Mouse (Mus musculus): ENCODE measurements at regions not wholly inside any gene's neighbourhood (a gene's known extent, or its start where the extent isn't known, plus 50 kb on each side); places are given as distances from the start of the nearest gene placed in this dataset.

- DNase-seq: no peak
Observed at GRCm38 (mm10) chr1:137703882-137704281, 471.6 kb downstream of the Ptprc start.

GRCm38 (mm10) chr1:137698876-137699275 lies 476.6 kb downstream of the Ptprc start:
- no peak for DNase-seq

GRCm38 (mm10) chr1:137697289-137697688 lies 478.2 kb downstream of the Ptprc start:
- no peak for DNase-seq

- DNase-seq: no peak
Observed at GRCm38 (mm10) chr1:137696796-137697195, 478.7 kb downstream of the Ptprc start.

- no peak for DNase-seq
Observed at GRCm38 (mm10) chr1:137695751-137696150, 479.8 kb downstream of the Ptprc start.

- no peak for DNase-seq
Observed at GRCm38 (mm10) chr1:137692525-137692924, 483.0 kb downstream of the Ptprc start.

GRCm38 (mm10) chr1:137690860-137691595 lies 484.5 kb downstream of the Ptprc start:
- DNase-seq: no peak

GRCm38 (mm10) chr1:137670650-137671049 lies 504.9 kb downstream of the Ptprc start:
- DNase-seq: no peak

GRCm38 (mm10) chr1:137669849-137670248 lies 505.7 kb downstream of the Ptprc start:
- no peak for DNase-seq

GRCm38 (mm10) chr1:137658141-137658540 lies 517.4 kb downstream of the Ptprc start:
- DNase-seq: no peak

- peak; percentile 84 for DNase-seq
Observed at GRCm38 (mm10) chr1:137656900-137657458, 518.5 kb downstream of the Ptprc start.

- DNase-seq: no peak
Observed at GRCm38 (mm10) chr1:137654171-137654570, 521.3 kb downstream of the Ptprc start.

GRCm38 (mm10) chr1:137653495-137653894 lies 522.0 kb downstream of the Ptprc start:
- peak; percentile 70 for DNase-seq

GRCm38 (mm10) chr1:137650629-137651028 lies 524.9 kb downstream of the Ptprc start:
- no peak for DNase-seq

- DNase-seq: peak; percentile 21
Observed at GRCm38 (mm10) chr1:137650082-137650481, 525.4 kb downstream of the Ptprc start.

GRCm38 (mm10) chr1:137648832-137649231 lies 526.7 kb downstream of the Ptprc start:
- no peak for DNase-seq

GRCm38 (mm10) chr1:137644601-137645040 lies 530.9 kb downstream of the Ptprc start:
- peak; percentile 52 for DNase-seq

GRCm38 (mm10) chr1:137643508-137643907 lies 532.0 kb downstream of the Ptprc start:
- DNase-seq: no peak

- no peak for DNase-seq
Observed at GRCm38 (mm10) chr1:137640848-137641247, 534.7 kb downstream of the Ptprc start.

GRCm38 (mm10) chr1:137636947-137637346 lies 538.6 kb downstream of the Ptprc start:
- DNase-seq: no peak

- no peak for DNase-seq
Observed at GRCm38 (mm10) chr1:137636321-137636944, 539.1 kb downstream of the Ptprc start.

GRCm38 (mm10) chr1:137635781-137636180 lies 539.7 kb downstream of the Ptprc start:
- DNase-seq: no peak

- DNase-seq: no peak
Observed at GRCm38 (mm10) chr1:137631546-137631945, 544.0 kb downstream of the Ptprc start.

GRCm38 (mm10) chr1:137620672-137621071 lies 554.8 kb downstream of the Ptprc start:
- DNase-seq: peak; percentile 35
